Mouse (Mus musculus) heart, embryonic 11.5 days (tissue): Measurements from ENCODE around the gene Smo. TPM values are rescaled to one million over a fixed set of nuclear protein-coding genes. Genes with fewer than 3 reads are reported as not detected.

ENCODE experiments used
- ATAC-seq: fragments of 200-750 bp; cut with Nextera tagmentation; replicated peaks from 2 replicates; pipeline ENCODE4 v1.8.0; 2017; ENCODE audit warnings: moderate library complexity; ENCODE audit not compliant: insufficient number of reproducible peaks, low FRiP score, low TSS enrichment
- H3K27ac ChIP-seq: fragments of 300-500 bp; sonication (generic); 2 replicates; pipeline ENCODE4 v1.5.1; 2014; ENCODE audit warnings: mild to moderate bottlenecking, low read depth, low read length
- H3K27me3 ChIP-seq: fragments of 300-500 bp; sonication (generic); 2 replicates; pipeline ENCODE4 v1.6.1; 2014; ENCODE audit warnings: mild to moderate bottlenecking, low read length, mixed read lengths; ENCODE audit not compliant: control insufficient read depth, insufficient read depth
- H3K36me3 ChIP-seq: fragments of 300-500 bp; sonication (generic); 2 replicates; pipeline ENCODE4 v1.6.1; 2014; ENCODE audit warnings: mild to moderate bottlenecking, low read length, moderate library complexity, mixed read lengths; ENCODE audit not compliant: control insufficient read depth, insufficient read depth
- H3K4me1 ChIP-seq: fragments of 300-500 bp; sonication (generic); 2 replicates; pipeline ENCODE4 v1.6.1; 2014; ENCODE audit warnings: low read length; ENCODE audit not compliant: control insufficient read depth, insufficient read depth
- H3K4me2 ChIP-seq: fragments of 300-500 bp; sonication (generic); 2 replicates; pipeline ENCODE4 v1.6.1; 2014; ENCODE audit warnings: mild to moderate bottlenecking, moderate library complexity
- H3K4me3 ChIP-seq: fragments of 300-500 bp; sonication (generic); 2 replicates; pipeline ENCODE4 v1.5.1; 2014; ENCODE audit warnings: low read depth, low read length
- H3K9ac ChIP-seq: fragments of 300-500 bp; sonication (generic); 2 replicates; pipeline ENCODE4 v1.6.1; 2014; ENCODE audit warnings: mild to moderate bottlenecking, low read depth, low read length, moderate library complexity
- H3K9me3 ChIP-seq: fragments of 300-500 bp; sonication (generic); replicated peaks from 2 replicates; pipeline ENCODE4 v1.6.1; 2016; ENCODE audit warnings: low read length; ENCODE audit not compliant: control insufficient read depth
- WGBS: fragments of 180-500 bp; shearing (Covaris S2); extraction: QIAGEN DNeasy Blood & Tissue Kit; methylation state at CpG from one replicate; pipeline ENCODE4 v1.1.7; 2014; ENCODE audit not compliant: insufficient replicate concordance; 5-methylcytosine and 5-hydroxymethylcytosine counted together
- polyA plus RNA-seq: library from polyadenylated mRNA; unstranded; fragments of >200 nt; fragmentation: Nextera tagmentation; extraction: Ambion mirVana; gene quantifications from 2 replicates; pipeline ENCODE4 v1.2.1, GENCODE M21; 2014

Gene Smo
- polyA plus RNA-seq, 1 experiment from 2014 or later, result 22.4 TPM

DNA sequence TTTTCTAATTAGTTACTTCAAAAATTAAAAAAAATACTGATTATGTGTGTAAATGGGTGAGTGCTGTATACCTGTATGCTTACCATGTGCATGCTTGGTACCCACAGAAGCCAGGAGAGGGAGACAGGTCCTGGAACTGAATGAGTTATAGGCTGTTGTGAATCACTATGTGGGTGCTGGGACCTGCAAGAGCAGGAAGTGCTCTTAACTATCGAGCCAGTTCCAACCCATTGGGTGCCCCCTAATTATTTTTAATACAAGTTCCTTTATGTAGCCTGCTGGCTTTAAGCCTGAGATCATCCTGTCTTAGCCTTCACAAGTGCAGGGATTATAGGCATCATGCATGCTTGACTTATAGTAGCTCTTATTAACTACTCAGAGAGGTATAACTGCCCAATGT is 38.9 kb downstream of the Smo start:
- Histone ChIP-seq H3K4me1 (peaks cover 3% of the 10 kb centered on the region; the same call in 1 of the 2 replicates), H3K4me3 (no peak overlapping the region), H3K27ac (no peak overlapping the region), H3K36me3 (no peaks in the 10 kb centered on the region), H3K9me3 (no peaks in the 10 kb centered on the region), H3K9ac (no peak overlapping the region), H3K27me3 (no peaks in the 10 kb centered on the region), H3K4me2 (no peak overlapping the region)
- 93% methylated on average over 1 of the region's 1 CpGs for WGBS
- ATAC-seq, result no peak

GRCm38 (mm10) chr6:29775609-29776008 is 40.3 kb downstream of the Smo start:
- no peaks in the 10 kb centered on the region for H3K27me3 ChIP-seq
- 76% methylated on average over 1 of the region's 1 CpGs for WGBS
- ATAC-seq, result no peak
- no peak overlapping the region for H3K9ac ChIP-seq
- H3K27ac ChIP-seq, result no peak overlapping the region
- H3K4me2 ChIP-seq, result no peak overlapping the region
- no peaks in the 10 kb centered on the region for H3K36me3 ChIP-seq
- H3K9me3 ChIP-seq, result no peaks in the 10 kb centered on the region
- H3K4me1 ChIP-seq, result no peaks in the 10 kb centered on the region
- no peak overlapping the region for H3K4me3 ChIP-seq

- no peaks in the 10 kb centered on the region for H3K27me3 ChIP-seq
- WGBS, result 57% methylated on average over 4 of the region's 4 CpGs
- ATAC-seq, result no peak
- H3K27ac ChIP-seq, result no peak overlapping the region
- no peaks in the 10 kb centered on the region for H3K4me1 ChIP-seq
- no peaks in the 10 kb centered on the region for H3K36me3 ChIP-seq
- H3K9ac ChIP-seq, result no peak overlapping the region
- no peaks in the 10 kb centered on the region for H3K9me3 ChIP-seq
- H3K4me2 ChIP-seq, result no peak overlapping the region
- H3K4me3 ChIP-seq, result no peak overlapping the region
Measured at GRCm38 (mm10) chr6:29776542-29777237, 41.4 kb downstream of the Smo start.

DNA sequence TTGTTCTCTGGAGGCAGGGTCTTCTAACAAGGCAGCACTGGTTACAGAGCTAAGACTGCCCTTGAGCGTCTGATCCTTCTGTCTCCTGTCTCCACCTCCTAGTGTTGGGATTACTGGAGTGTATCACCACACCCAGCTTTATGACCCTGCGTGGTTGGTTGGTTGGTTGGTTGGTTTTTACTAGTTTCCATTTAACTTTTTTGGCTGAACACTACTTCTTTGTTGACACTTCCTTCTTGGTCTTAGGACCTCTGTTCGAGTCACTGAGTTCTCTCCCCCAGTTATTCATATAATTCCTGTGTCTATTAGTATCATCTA is 41.9 kb downstream of the Smo start:
- Histone ChIP-seq H3K4me1 (no peaks in the 10 kb centered on the region), H3K9ac (no peak overlapping the region), H3K36me3 (no peaks in the 10 kb centered on the region), H3K4me3 (no peak overlapping the region), H3K9me3 (no peaks in the 10 kb centered on the region), H3K27me3 (no peaks in the 10 kb centered on the region), H3K4me2 (no peak overlapping the region), H3K27ac (no peak overlapping the region)
- ATAC-seq, result no peak
- WGBS, result 80% methylated on average over 3 of the region's 3 CpGs

- no peak overlapping the region for H3K4me3 ChIP-seq
- H3K36me3 ChIP-seq, result no peaks in the 10 kb centered on the region
- ATAC-seq, result no peak
- no peak overlapping the region for H3K4me2 ChIP-seq
- H3K27ac ChIP-seq, result no peak overlapping the region
- no peaks in the 10 kb centered on the region for H3K4me1 ChIP-seq
- H3K9me3 ChIP-seq, result no peaks in the 10 kb centered on the region
- H3K9ac ChIP-seq, result no peak overlapping the region
- H3K27me3 ChIP-seq, result no peaks in the 10 kb centered on the region
Measured at GRCm38 (mm10) chr6:29780082-29780481, 44.8 kb downstream of the Smo start.

- Histone ChIP-seq H3K9me3 (no peaks in the 10 kb centered on the region), H3K4me1 (no peaks in the 10 kb centered on the region), H3K27ac (no peak overlapping the region), H3K27me3 (no peaks in the 10 kb centered on the region), H3K36me3 (no peaks in the 10 kb centered on the region), H3K4me3 (no peak overlapping the region), H3K9ac (no peak overlapping the region), H3K4me2 (no peak overlapping the region)
- WGBS, result 83% methylated on average over 2 of the region's 2 CpGs
- ATAC-seq, result no peak
Measured at GRCm38 (mm10) chr6:29780571-29780970, 45.3 kb downstream of the Smo start.

DNA sequence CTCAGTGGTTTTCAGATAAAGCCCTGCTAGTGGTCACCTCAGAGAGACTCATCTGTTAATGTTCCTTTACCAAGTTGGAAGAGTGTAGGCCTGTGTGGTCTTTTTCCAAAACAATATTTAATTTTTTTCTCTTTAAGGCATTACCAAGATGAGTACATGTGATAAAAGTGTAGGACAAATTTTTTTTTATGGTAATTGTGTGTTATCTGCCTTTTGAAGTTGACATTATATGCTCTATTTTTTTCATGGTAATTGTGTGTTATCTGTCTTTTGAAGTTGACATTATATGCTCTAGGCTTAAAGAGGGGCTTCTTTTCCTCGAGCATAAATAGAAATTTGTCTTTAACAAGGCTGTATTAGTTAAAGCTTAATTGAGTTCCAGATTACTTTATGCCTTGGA is 46.9 kb downstream of the Smo start:
- Histone ChIP-seq H3K4me1 (no peaks in the 10 kb centered on the region), H3K4me3 (no peak overlapping the region), H3K36me3 (no peaks in the 10 kb centered on the region), H3K9me3 (no peaks in the 10 kb centered on the region), H3K27ac (no peak overlapping the region), H3K4me2 (no peak overlapping the region), H3K9ac (no peak overlapping the region), H3K27me3 (no peaks in the 10 kb centered on the region)
- no peak for ATAC-seq
- WGBS, result 74% methylated on average over 1 of the region's 1 CpGs

GRCm38 (mm10) chr6:29783960-29784359 is 48.7 kb downstream of the Smo start:
- no peak overlapping the region for H3K9ac ChIP-seq
- H3K9me3 ChIP-seq, result no peaks in the 10 kb centered on the region
- H3K36me3 ChIP-seq, result no peaks in the 10 kb centered on the region

GRCm38 (mm10) chr6:29784413-29785021 is 49.2 kb downstream of the Smo start:
- Histone ChIP-seq H3K27me3 (no peaks in the 10 kb centered on the region), H3K9me3 (no peaks in the 10 kb centered on the region), H3K4me3 (no peak overlapping the region), H3K36me3 (no peaks in the 10 kb centered on the region), H3K27ac (no peak overlapping the region), H3K4me2 (no peak overlapping the region), H3K9ac (no peak overlapping the region), H3K4me1 (no peaks in the 10 kb centered on the region)
- ATAC-seq, result no peak
- WGBS, result 83% methylated on average over 3 of the region's 3 CpGs

More at GRCm38 (mm10) chr6:29783960-29784359, 48.7 kb downstream of the Smo start:
- 87% methylated on average over 6 of the region's 6 CpGs for WGBS
- ATAC-seq, result no peak
- Histone ChIP-seq H3K4me1 (no peaks in the 10 kb centered on the region), H3K27ac (no peak overlapping the region), H3K4me3 (no peak overlapping the region), H3K4me2 (no peak overlapping the region), H3K27me3 (no peaks in the 10 kb centered on the region)
